Mouse (Mus musculus) kidney, postnatal 36 days (tissue): Measurements from ENCODE around the gene Vps37d.
"Not testable (repeated sequence)": the region's sequence is repeated elsewhere in the genome, so short reads cannot be mapped to it uniquely, and the experiment has no call there.

Source experiments
- DNase-seq, 2 experiments: peaks; one replicate each; pipeline ENCODE4 v3.0.0; 2021 to 2022; ENCODE audit warnings: mixed read lengths in 2 of 2

Gene Vps37d

DNA sequence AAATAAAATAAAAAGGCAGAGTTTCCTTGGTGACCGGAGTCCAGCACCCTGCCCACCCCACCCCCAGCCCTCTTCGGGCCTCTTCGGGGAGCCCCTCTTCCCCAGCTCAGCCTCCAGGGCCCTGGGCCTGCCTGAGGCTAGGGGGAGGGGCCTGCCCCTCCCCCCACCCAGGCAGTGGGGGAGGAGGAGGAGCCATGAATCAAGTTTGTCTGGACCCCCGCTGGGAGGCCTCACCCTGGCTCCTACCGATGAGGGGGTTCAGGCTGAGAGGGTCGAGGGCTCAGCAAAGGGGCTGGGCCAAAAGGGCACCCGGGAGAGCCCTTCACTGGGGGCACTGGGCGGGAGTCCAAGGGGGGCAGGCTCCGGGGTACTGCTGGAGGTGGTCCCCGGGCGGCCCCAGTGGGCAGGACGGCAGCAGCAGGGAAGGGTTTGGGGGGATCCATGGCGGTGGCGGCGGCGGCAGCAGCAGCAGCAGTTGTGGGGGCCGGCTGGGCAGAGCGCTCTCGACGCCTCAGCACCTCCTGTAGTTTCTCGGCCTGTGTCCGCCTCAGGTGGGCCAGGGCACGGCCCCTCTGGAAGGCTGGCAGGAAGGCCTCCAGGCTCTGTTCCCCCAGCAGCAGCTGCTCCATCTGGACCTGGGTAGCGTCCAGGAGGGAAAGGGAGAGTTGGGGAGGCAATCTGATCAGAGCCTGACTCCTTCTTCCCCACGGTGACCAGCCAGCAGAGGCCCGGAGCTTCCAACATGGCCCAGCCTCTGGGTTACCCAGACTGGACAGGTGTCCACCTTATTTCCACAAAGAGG lies 4.5 kb downstream of the Vps37d start:
- no peak for DNase-seq

DNA sequence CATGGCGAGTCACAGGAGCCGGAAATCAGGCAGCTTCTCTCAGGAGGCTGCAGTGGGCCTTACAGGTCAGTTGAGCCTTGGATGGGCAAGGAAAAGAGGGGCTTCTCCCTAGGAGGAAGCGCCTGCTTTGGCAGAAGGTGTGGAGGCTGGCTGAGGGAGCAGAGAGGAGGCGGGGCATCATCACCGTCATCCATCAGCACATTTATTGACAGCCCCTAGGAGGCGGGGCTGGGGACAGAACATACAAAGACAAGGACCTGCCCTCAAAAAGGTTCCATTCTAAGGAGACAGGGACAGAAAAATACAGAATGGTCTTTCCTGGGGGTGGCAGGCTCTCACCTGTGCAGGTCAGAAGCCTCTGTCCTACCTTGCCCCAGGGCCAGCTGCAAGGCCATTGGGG lies 5.3 kb downstream of the Vps37d start:
- DNase-seq = no peak

DNA sequence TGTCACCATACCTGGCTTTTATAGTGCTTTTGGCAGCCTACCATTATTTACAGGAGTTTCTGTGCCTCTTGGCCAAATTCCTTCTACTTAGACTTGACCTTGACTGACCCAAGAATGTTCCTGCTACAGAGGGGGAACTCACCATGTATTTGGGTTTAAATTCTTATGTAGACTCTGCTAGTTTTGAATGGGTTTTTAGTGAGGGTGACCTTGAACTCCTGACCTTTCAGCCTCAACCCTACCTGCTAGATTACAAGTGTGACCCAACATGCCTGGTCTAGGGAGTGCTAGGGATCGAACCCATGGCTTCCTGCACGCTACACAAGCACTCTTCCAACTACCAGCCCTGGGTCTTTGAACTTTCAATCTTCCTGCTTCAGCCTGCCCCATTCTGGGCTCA lies 6.0 kb downstream of the Vps37d start:
- no peak for DNase-seq

DNA sequence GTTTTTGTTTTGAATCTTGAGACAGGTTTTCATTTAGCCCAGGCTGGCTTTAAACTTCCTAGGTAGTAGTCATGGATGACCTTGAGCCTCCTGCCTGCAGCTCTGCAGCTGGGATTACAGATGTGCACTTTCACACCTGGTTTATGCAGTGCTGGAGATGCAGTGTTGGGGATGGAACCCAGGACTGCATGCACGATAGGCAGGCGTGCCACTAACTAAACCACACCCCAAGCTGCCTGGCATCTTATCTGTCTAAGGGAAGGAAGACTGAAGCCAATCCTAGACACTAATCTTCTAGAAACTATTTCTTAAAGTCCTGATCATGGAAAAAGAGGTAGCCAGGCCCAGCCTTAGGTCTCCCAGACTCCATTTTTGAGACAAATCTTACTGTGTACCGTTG lies 7.6 kb downstream of the Vps37d start:
- no peak for DNase-seq

DNA sequence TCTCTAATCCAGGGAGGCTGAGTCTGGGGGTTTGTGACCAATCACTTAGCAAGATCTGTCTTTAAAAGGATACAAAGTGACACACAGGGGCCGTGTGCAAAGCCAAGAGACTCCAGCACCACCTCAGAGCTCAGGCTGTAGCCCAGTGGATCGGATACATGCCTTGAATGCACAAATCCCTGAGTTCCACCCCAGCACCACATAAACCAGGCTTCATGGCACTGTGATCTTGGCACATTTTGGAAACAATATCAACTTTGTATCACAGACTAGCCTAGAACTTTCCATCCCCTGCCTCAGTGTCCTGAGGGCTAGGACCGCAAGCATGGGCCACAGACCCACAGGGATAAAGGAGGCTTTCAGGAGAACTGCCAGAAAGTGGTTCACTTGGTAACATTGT lies 12.1 kb downstream of the Vps37d start:
- DNase-seq = no peak

DNA sequence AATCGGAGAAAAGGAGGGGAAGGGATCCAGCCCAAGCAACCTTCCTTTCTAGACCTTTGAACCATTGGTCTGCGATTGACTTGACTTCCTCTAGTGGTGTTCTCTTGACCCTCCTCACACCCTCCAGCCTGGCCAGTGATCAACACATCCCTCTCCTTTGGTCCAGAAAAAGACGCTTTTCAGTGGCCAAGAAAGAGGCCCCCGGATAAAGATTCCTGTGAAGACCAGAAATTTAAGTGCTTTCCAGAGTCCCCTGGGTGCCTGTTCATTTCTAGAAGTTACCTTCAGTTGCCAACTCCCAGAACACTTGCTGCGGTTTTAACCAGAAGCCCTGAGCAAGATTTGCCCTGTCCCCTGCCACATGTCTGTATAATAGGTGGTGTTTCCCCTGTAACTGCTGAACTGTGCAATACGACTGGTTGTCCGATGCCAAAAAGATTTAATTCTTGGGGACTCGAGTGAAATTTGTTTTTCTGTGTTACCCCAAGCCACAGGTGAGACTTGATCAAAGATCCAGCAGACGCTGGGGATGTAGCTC lies 13.1 kb downstream of the Vps37d start, which contains the start of gene Bud23:
Gene Bud23 (minus strand): TSS at position 51 of the 538 bp plus-strand sequence.
- peak in 1 of 2 experiments; percentile 18 for DNase-seq

DNA sequence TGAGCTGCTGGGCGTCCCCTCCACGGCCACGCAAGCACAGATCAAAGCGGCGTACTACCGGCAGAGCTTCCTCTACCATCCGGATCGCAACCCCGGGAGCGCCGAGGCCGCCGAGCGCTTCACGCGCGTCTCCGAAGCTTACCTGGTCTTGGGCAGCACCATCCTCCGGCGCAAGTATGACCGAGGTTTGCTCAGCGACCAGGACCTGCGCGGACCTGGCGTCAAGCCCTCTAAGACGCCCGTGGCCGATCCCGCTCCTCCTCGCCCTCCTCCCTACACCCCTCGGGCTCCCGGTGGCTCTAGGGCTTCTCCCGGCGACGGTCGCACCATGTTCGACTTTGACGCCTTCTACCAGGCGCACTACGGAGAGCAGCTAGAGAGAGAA lies 13.7 kb downstream of the Vps37d start:
- DNase-seq = no peak

DNA sequence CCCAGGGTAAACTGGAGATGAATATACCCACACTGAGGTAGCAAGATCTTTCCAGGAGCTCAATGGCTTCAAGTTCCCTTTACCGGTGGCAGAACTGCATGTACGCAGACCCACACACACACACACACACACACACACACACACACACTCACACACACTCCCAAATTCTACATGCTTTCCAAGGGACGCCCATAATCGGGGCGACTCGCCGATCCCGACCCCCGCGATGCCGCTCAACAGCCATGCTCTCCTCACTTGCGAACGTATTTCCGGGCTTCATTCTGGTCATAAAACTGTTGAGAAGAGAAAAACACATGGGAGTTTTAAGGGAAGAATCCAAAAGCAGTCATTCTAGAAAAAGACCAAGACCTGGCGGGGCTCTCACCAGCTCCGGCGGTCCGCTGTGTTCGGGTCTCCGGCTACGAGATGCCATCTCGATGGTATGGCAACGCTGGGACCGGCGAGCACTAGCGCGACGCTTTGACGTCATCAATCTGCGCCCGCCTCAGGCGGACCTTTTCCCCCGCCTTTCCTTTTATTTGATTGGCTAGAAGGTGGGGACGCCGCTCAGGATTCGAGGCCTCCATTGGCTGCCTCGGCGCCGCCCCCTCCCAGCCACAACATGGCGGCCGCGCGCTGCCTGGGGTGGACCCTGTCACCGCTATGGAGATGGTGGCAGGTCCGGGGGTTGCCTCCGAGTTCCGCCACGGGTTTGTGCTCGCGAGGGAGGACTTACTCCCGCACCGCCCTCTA lies 14.3 kb downstream of the Vps37d start, which contains the start of gene Dnajc30:
Gene Dnajc30 (plus strand): TSS at position 574 of the 753 bp plus-strand sequence.
- peak; percentile 98 to 99 for DNase-seq

DNA sequence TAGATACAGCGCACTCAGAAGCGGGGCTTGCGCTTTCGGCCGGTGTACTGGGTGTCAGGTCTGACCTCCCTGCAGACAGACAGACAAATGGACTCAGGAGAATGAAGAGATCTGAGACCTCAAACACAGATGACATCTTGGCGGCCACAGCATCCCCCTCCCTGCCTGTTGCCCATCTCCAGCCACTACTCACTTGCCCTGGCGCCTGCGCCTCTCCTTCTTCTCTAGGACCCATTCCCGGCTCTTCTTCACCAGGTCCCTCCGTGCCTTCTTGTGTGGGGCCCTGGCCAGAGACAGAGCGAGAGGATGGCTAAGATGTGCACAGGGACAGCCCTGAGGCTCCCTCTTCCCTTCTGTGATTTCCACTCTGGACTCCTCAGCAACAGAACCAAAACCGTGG lies 24.7 kb downstream of the Vps37d start:
- DNase-seq = no peak

DNA sequence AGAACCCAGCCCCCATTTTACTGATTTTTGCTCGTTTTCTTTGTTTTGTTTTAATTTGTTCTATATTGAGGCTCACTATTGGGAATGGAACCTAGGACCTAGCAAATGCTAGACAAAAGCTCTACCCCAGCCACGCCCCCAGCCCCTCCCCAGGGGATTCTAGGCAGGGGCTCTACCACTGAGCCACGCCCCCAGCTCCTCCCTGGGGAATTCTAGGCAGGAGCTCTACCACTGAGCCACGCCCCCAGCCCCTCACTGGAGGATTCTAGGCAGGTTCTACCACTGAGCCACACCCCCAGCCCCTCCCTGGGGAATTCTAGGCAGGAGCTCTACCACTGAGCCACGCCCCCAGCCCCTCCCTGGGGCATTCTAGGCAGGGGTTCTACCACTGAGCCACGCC lies 28.8 kb downstream of the Vps37d start:
- DNase-seq = not testable (repeated sequence)

DNA sequence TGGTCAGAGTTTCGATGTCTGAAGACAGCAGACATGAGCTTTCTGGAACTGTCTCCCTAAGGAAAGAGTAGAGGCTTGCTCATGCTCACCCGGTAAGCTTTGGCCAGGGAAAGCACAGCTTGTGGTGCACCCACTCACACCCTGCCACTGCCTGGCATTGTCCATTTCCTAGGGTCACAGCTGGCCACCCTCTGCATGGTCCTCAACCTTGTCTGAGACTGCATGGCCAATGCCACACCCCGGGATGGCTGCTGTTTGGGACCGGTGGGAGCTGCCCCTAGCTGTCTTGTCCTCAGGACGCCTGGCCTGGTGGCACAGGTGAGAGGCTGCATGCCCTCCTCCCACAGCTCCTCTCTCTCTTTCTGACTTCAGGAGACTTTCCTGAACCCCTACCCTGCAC lies 29.5 kb downstream of the Vps37d start:
- DNase-seq = no peak

DNA sequence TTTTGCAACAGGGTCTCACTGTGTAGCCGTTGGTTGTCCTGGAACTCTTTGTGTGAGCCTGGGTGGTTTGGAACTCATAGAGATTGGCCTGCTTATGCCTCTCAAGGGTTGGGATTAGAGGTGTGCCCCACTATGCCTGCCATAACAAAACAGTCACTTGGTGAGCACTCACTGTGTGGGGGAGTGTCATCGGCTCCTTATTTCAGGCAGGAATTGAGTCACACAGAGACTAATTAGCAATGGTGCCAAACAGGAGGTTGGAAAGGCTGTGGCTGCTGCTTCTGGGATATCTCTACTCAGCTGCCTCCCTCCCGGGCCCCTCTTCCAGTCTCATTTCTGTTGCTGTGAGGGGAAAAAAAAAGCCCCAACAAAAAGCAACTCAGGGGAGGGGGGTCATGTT lies 33.5 kb downstream of the Vps37d start:
- no peak for DNase-seq

DNA sequence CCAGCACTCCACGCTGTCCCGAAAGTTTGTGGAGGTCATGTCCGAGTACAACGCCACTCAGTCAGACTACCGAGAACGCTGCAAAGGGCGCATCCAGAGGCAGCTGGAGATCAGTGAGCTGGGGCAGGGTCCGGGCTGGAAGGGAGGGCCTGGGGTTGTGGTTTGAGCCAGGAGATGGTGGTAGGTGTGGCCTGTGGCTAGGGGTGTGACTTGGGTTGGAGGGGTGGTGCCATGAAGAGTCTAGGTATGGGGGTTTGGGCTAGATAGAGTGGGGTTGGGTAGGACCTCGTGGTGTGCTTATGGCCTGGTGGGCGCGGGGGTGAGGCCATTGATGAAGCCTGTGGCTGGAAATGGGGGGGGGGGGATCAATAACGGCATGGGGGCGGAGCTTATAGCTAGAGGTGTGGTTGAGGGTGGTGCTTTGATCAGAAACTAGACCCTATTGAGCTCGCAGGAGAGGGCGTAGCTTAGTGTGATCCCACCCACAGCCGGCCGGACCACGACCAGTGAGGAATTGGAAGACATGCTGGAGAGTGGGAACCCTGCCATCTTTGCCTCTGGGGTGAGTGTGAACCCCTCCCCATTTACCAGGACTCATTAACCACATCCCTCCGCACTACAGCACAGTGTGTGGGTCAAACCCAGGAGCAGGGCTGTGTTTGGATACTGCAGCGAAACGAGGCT lies 35.8 kb downstream of the Vps37d start:
- no peak for DNase-seq

DNA sequence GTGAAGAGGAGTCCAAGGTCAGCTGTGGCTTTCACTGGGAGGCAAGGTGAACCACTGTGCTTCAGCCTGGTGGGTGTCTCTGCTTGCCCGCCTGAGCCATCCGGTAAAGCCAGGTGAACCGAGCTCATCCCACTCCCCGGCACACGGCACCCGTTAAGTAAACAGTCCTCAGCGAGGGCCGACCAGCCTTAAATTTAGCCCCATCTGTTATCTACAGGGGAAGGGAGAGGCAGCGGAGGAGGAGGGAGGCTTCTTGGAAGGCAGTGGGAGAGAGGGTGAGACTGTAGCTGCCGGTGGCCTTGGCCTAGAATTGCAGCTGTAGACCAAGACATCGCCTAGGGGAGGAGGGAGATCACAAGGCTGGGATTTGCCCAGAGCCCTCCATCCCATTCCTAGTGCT lies 37.3 kb downstream of the Vps37d start:
- DNase-seq = no peak

DNA sequence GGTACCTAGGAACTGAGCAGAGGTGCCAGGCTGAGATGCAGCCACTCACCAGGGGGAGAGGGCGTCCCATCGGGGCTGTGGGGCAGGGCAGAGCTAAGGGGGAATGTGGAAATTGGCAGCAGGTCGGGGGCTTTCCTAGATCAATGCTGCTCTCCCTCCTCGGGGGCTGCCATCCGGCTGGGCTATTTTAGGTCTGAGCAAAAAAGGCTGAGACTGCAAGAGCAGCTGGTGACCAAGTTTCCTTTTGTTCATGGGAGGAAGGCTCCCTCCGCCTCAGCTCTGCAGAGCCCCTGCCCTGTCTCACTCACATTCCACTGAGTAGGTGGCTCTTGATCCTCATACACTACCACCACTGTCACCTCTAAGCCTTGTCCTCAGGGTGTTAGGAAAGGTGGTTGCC lies 38.0 kb downstream of the Vps37d start:
- no peak for DNase-seq

DNA sequence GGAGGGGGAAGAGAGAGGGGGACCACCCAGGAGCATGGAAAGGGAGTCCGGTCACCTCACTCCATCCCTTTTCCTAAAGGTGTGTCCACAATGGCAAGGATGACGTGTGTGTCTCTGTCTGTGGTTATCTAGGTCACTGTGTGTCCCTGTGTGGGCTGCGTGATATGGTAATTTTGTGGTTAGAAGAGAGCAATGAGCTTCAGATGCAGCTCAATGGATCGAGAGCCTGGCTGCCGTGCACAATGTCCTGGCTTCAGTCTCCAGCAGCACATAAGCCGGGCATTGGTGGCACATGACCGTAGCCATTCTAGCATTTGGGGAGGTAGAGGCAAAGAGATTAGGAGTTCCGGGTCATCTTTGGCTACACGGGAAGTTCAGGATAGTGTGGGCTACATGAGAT lies 38.5 kb downstream of the Vps37d start:
- no peak for DNase-seq

DNA sequence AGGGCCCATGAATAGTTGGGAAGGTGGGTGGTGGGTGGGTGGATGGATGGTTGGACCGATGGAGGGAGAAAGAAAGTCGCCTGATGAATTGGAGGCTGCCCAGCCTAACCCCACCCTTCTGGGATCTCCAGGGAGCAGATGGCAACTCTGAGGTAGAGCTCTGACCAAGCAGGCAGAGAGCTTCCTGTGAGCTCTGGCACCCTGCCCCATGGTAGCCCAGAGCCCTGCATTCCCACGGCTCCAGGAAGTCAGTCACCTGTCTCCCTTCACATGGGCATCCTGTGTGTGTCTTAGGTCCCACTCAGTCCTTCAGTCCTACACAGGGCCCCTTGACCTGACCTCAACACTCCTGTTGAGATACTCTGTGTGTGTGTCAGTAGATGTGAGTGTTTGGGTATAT lies 40.1 kb downstream of the Vps37d start:
- no peak for DNase-seq

DNA sequence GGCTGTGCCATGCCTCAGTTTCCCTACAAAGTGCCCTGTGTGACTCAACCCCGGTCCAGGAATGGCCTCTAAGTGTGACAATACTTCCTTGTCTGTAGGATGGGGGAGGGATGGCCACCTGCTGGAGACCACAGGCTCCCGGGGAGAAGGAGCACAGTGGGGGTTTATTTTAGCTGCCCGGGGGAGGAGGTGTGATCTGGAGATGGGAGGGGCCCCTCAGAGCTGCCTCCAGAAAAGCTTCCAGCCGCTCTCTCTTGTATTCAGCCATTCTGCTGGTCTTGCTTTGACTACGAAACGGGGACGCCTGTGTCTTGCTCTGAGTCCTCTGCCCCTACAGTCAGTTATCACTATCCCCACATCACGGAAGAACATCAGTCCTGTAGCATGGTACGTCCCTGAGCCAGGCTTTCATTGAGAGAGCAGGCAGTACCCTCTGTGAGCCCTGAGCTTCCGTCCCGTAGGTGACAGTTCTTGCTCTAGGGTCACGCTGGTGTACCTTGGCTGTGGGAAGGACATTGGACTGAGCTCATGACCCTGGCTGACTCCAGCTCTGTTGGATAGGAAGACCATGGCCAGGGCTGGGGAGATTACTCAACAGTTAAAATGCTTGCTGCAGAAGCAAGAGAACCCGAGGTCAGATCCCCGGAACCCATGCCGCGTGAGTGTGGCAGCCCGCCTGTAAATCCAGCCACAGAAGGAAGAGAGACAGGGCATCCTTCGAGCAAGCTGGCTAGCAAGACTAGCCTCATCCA lies 42.3 kb downstream of the Vps37d start:
- DNase-seq = peak; percentile 65 to 68

DNA sequence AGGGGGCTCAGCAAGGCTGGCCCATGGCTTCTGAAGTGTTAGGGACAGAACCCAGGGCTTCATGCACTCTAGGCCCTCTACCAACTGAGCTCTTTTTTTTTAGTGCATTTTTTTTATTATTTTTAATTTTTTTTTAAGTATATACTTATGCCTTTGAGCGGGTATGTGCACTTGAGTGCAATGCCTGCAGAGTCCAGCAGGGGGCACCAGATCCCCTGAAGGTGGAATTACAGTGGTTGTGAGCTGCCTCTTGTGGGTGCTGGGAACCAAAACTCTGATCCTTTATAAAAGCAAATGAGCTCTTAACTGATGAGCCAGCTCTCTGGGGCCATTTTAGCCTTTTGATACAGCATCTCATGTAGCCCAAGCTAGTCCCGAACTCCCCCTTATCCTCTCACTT lies 43.5 kb downstream of the Vps37d start:
- no peak for DNase-seq

DNA sequence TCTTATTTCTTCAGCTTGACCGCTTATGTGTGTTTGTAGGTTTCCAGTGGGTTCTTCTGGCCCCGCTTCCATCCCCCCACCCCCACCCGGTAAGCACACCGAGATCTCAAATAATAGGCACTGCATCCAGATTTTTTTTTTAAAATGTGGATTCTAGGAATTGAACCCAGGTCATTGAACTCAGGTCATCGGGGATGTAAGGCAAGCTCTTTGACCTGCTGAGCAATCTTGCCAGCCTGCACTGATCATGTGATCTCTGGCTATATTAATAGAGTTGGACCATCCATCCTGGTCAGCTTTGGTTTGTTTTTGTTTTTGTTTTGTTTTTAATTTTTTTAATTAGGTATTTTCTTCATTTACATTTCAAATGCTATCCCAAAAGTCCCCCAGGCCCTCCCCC lies 45.5 kb downstream of the Vps37d start:
- peak in 1 of 2 experiments; percentile 20 for DNase-seq

DNA sequence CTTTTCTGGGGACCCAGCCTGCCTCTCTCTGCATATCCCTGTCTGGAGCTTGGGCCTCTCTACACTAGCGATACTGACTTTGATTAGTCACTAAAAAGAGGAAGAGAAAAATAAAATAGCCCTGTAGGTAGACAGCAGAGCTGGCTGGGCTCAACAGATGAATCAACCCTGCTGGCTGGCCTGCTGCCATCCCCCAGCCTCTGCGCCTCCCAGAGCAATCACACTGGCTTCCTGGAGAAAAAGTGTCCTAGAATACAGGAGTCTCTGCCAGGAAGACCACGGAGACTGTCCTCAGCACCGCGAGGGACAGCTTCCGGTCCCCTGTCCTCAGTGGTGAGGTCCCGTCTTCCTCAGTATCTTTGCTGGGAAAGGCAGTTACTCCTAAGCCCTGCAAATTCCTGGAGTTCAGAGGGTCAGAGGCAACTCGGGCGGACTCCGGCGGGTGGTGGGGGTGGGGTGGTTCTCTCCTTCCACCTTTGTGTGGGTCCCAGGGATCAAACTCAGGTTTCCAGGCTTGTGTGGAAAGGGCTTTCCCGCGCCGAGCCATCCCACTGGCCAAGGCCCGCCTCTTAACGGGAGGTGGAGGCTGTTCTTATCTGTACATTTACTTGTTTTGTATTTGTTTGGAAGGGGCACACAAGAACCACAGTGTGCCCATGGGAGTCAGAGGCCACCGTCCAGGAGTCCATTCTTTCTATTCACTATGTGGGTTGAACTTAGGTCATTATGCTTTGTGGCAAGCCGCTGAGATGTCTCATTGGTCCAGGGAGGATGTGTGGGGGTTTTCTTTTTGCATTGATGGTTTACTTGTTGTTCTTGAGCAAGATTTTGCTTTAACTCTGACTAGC lies 48.8 kb downstream of the Vps37d start:
- DNase-seq = peak; percentile 51 to 75

DNA sequence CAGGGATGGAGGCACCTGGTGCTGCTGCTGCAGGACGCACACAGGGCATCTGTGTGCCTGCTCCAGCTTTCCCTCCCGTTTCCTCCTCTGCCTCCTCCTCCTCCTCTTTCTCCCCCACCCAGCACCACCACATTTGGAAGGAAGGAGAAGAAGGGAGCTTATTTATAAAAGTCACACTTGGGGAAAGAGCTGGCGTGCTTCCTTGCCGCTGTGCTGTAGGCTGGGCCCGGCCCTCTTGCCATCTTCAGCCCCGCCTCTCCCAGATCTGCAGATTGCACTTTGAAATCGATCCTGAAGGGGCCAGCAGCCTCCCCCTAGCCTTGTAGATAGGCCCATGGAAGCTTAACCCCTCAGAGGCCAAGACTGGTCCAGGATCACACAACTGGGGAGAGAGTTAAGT lies 52.2 kb downstream of the Vps37d start:
- DNase-seq = no peak
